Mouse (Mus musculus): ENCODE measurements at regions not wholly inside any gene's neighbourhood (a gene's known extent, or its start where the extent isn't known, plus 50 kb on each side); places are given as distances from the start of the nearest gene placed in this dataset.
A peak's percentile ranks its signal among the peaks of the same experiment; 100 is the strongest.

- DNase-seq (ENCODE audit: low spot score in 2 of 2), result no peak
These were observed 77.2 kb downstream of the Gm10604 start for GRCm38 (mm10) chr4:11903861-11904260.

GRCm38 (mm10) chr4:11903401-11903800, 77.7 kb downstream of the Gm10604 start:
- DNase-seq (ENCODE audit: low spot score in 2 of 2), result no peak

- no peak for DNase-seq (ENCODE audit: low spot score in 2 of 2)
These were observed 81.0 kb downstream of the Gm10604 start for GRCm38 (mm10) chr4:11899979-11900624.

GRCm38 (mm10) chr4:11897231-11897630, 83.8 kb downstream of the Gm10604 start:
- no peak for DNase-seq (ENCODE audit: low spot score in 2 of 2)

- DNase-seq (ENCODE audit: low spot score in 2 of 2), result no peak
These were observed 84.9 kb downstream of the Gm10604 start for GRCm38 (mm10) chr4:11895857-11896825.

- no peak for DNase-seq (ENCODE audit: low spot score in 2 of 2)
These were observed 87.4 kb downstream of the Gm10604 start for GRCm38 (mm10) chr4:11893560-11894205.

- peak in 1 of 2 experiments; percentile 38 for DNase-seq (ENCODE audit: low spot score in 2 of 2)
These were observed 91.9 kb downstream of the Gm10604 start for GRCm38 (mm10) chr4:11889039-11889600.

- no peak for DNase-seq (ENCODE audit: low spot score in 2 of 2)
These were observed 93.7 kb downstream of the Gm10604 start for GRCm38 (mm10) chr4:11887377-11887776.

- no peak for DNase-seq (ENCODE audit: low spot score in 2 of 2)
These were observed 95.6 kb downstream of the Gm10604 start for GRCm38 (mm10) chr4:11885499-11885898.

- DNase-seq (ENCODE audit: low spot score in 2 of 2), result no peak
These were observed 96.2 kb downstream of the Gm10604 start for GRCm38 (mm10) chr4:11884818-11885217.

GRCm38 (mm10) chr4:11883295-11883694, 97.8 kb downstream of the Gm10604 start:
- no peak for DNase-seq (ENCODE audit: low spot score in 2 of 2)

GRCm38 (mm10) chr4:11882666-11883065, 98.4 kb downstream of the Gm10604 start:
- DNase-seq (ENCODE audit: low spot score in 2 of 2), result no peak

GRCm38 (mm10) chr4:11878638-11879037, 102.4 kb downstream of the Gm10604 start:
- no peak for DNase-seq (ENCODE audit: low spot score in 2 of 2)

GRCm38 (mm10) chr4:11877945-11878344, 103.1 kb downstream of the Gm10604 start:
- DNase-seq (ENCODE audit: low spot score in 2 of 2), result no peak

- no peak for DNase-seq (ENCODE audit: low spot score in 2 of 2)
These were observed 105.1 kb downstream of the Gm10604 start for GRCm38 (mm10) chr4:11876009-11876408.

- DNase-seq (ENCODE audit: low spot score in 2 of 2), result no peak
These were observed 106.3 kb downstream of the Gm10604 start for GRCm38 (mm10) chr4:11874586-11875264.

GRCm38 (mm10) chr4:11872036-11872435, 109.0 kb downstream of the Gm10604 start:
- no peak for DNase-seq (ENCODE audit: low spot score in 2 of 2)

- no peak for DNase-seq (ENCODE audit: low spot score in 2 of 2)
These were observed 111.3 kb downstream of the Gm10604 start for GRCm38 (mm10) chr4:11869721-11870120.

- DNase-seq (ENCODE audit: low spot score in 2 of 2), result no peak
These were observed 112.5 kb downstream of the Gm10604 start for GRCm38 (mm10) chr4:11868565-11868964.

All from frontal cortex, postnatal 36 days (tissue).